Mouse (Mus musculus) granulocyte monocyte progenitor cell, adult 5-6 weeks (primary cell): ENCODE measurements around the gene Drp2. TPM values are rescaled to one million over a fixed set of nuclear protein-coding genes. Genes with fewer than 3 reads are reported as not detected.

Source experiments
- total RNA-seq, 2 experiments: library from RNA; stranded (forward) in 1 of 2; stranded (reverse) in 1 of 2; fragments of 200-712, 200-1000 nt in 1 of 2; fragments of >200 nt in 1 of 2; fragmentation: Nextera tagmentation in 1 of 2; gene quantifications; 2 replicates each; pipeline ENCODE4 v1.2.3; 2014 to 2017

The Drp2 gene
- total RNA-seq, 2 experiments from 2014 or later, result 0.77 to 1.4 TPM

Other genes with a start within 250 kb of the Drp2 start
- 0.38 TPM in 1 of 2 replicates, not detected in the other for gene Xkrx, start 242.5 kb upstream of the Drp2 start, total RNA-seq (2014; fragmentation: Nextera tagmentation)
- not detected in 2 replicates for gene Xkrx, start 242.5 kb upstream of the Drp2 start, total RNA-seq (2017)
- not detected in 2 replicates for gene Arl13a, start 217.1 kb upstream of the Drp2 start, total RNA-seq (2014; fragmentation: Nextera tagmentation)
- gene Arl13a, start 217.1 kb upstream of the Drp2 start, total RNA-seq (2017), result not detected in 2 replicates
- gene Nox1, start 182.6 kb upstream of the Drp2 start, total RNA-seq (2014; fragmentation: Nextera tagmentation), result 1.6 TPM in 1 of 2 replicates, not detected in the other
- gene Nox1, start 182.6 kb upstream of the Drp2 start, total RNA-seq (2017), result 0.13 TPM in 1 of 2 replicates, not detected in the other
- gene Trmt2b, start 127.6 kb upstream of the Drp2 start, total RNA-seq (2014; fragmentation: Nextera tagmentation), result 23.1 and 30.0 TPM in 2 replicates
- gene Trmt2b, start 127.6 kb upstream of the Drp2 start, total RNA-seq (2017), result 34.4 and 34.9 TPM in 2 replicates
- gene Tmem35a, start 109.3 kb upstream of the Drp2 start, total RNA-seq (2014; fragmentation: Nextera tagmentation), result not detected in 2 replicates
- not detected in 2 replicates for gene Tmem35a, start 109.3 kb upstream of the Drp2 start, total RNA-seq (2017)
- gene Cenpi, start 96.5 kb upstream of the Drp2 start, total RNA-seq (2014; fragmentation: Nextera tagmentation), result 19.2 and 35.9 TPM in 2 replicates
- 34.8 and 40.2 TPM in 2 replicates for gene Cenpi, start 96.5 kb upstream of the Drp2 start, total RNA-seq (2017)
- not detected in 2 replicates for gene Taf7l, start 71.9 kb downstream of the Drp2 start, total RNA-seq (2014; fragmentation: Nextera tagmentation)
- gene Taf7l, start 71.9 kb downstream of the Drp2 start, total RNA-seq (2017), result not detected in 2 replicates
- gene Timm8a1, start 137.3 kb downstream of the Drp2 start, total RNA-seq (2014; fragmentation: Nextera tagmentation), result 87.1 and 92.8 TPM in 2 replicates
- gene Timm8a1, start 137.3 kb downstream of the Drp2 start, total RNA-seq (2017), result 166 and 192 TPM in 2 replicates
- 47.3 and 62.5 TPM in 2 replicates for gene Btk, start 179.0 kb downstream of the Drp2 start, total RNA-seq (2014; fragmentation: Nextera tagmentation)
- gene Btk, start 179.0 kb downstream of the Drp2 start, total RNA-seq (2017), result 62.3 and 64.4 TPM in 2 replicates
- 2,214 and 2,262 TPM in 2 replicates for gene Rpl36a, start 181.1 kb downstream of the Drp2 start, total RNA-seq (2014; fragmentation: Nextera tagmentation)
- gene Rpl36a, start 181.1 kb downstream of the Drp2 start, total RNA-seq (2017), result 3,336 and 5,531 TPM in 2 replicates
- gene Gla, start 196.6 kb downstream of the Drp2 start, total RNA-seq (2014; fragmentation: Nextera tagmentation), result 9.2 and 14.5 TPM in 2 replicates
- gene Gla, start 196.6 kb downstream of the Drp2 start, total RNA-seq (2017), result 19.7 and 24.1 TPM in 2 replicates
- 69.4 and 83.7 TPM in 2 replicates for gene Hnrnph2, start 196.6 kb downstream of the Drp2 start, total RNA-seq (2014; fragmentation: Nextera tagmentation)
- gene Hnrnph2, start 196.6 kb downstream of the Drp2 start, total RNA-seq (2017), result 155 and 165 TPM in 2 replicates